Mouse (Mus musculus) limb, embryonic 14.5 days (tissue): ENCODE measurements around the gene Rpl7l1. TPM values are rescaled to one million over a fixed set of nuclear protein-coding genes. Genes with fewer than 3 reads are reported as not detected.

Experiments used
- ATAC-seq: fragments of 200-750 bp; cut with Nextera tagmentation; 2 replicates; pipeline ENCODE4 v1.8.0; 2017; ENCODE audit warnings: low read depth, moderate number of reproducible peaks, moderate TSS enrichment; ENCODE audit not compliant: low FRiP score
- DNase-seq: peaks from one replicate; pipeline ENCODE4 v3.0.0-alpha.2; 2015; ENCODE audit warnings: low spot score
- H3K27ac ChIP-seq: fragments of 300-500 bp; sonication (generic); replicated peaks from 2 replicates; pipeline ENCODE4 v1.5.1; 2014; ENCODE audit warnings: low read depth, mild to moderate bottlenecking, low read length, moderate library complexity, mixed read lengths
- H3K27me3 ChIP-seq: fragments of 300-500 bp; sonication (generic); 2 replicates; pipeline ENCODE4 v1.6.1; 2014; ENCODE audit warnings: low read length, mixed read lengths; ENCODE audit not compliant: control insufficient read depth, insufficient read depth
- H3K36me3 ChIP-seq: fragments of 300-500 bp; sonication (generic); 2 replicates; pipeline ENCODE4 v1.6.1; 2014; ENCODE audit warnings: mild to moderate bottlenecking, low read length, moderate library complexity, mixed read lengths; ENCODE audit not compliant: control insufficient read depth, insufficient read depth
- H3K4me1 ChIP-seq: fragments of 300-500 bp; sonication (generic); 2 replicates; pipeline ENCODE4 v1.6.1; 2014; ENCODE audit warnings: antibody characterized with exemption, low read length, mixed read lengths; ENCODE audit not compliant: control insufficient read depth, insufficient read depth
- H3K4me2 ChIP-seq: fragments of 300-500 bp; sonication (generic); replicated peaks from 2 replicates; pipeline ENCODE4 v1.6.1; 2014; ENCODE audit warnings: low read depth, mild to moderate bottlenecking, low read length, moderate library complexity; ENCODE audit not compliant: severe bottlenecking
- H3K4me3 ChIP-seq: fragments of 300-500 bp; sonication (generic); replicated peaks from 2 replicates; pipeline ENCODE4 v1.5.1; 2014; ENCODE audit warnings: low read length
- H3K9ac ChIP-seq: fragments of 300-500 bp; sonication (generic); 2 replicates; pipeline ENCODE4 v1.6.1; 2014; ENCODE audit warnings: mild to moderate bottlenecking, low read depth, low read length, moderate library complexity; ENCODE audit not compliant: severe bottlenecking
- H3K9me3 ChIP-seq: fragments of 300-500 bp; sonication (generic); 2 replicates; pipeline ENCODE4 v1.6.1; 2016; ENCODE audit warnings: low read length; ENCODE audit not compliant: control insufficient read depth
- POLR2A ChIP-seq: fragments of 200-500 bp; IDR thresholded peaks from 2 replicates; pipeline ENCODE4 v1.8.0; 2012; ENCODE audit warnings: inconsistent platforms, mild to moderate bottlenecking, moderate library complexity, borderline replicate concordance; ENCODE audit not compliant: insufficient read depth, insufficient read length; ENCODE audit errors: extremely low read depth
- WGBS: fragments of 180-500 bp; shearing (Covaris S2); extraction: QIAGEN DNeasy Blood & Tissue Kit; methylation state at CpG from one replicate; pipeline ENCODE4 v1.1.7; 2014; 5-methylcytosine and 5-hydroxymethylcytosine counted together
- polyA plus RNA-seq, 2 experiments: library from polyadenylated mRNA; depleted of rRNA in 1 of 2; stranded (reverse) in 1 of 2; unstranded in 1 of 2; fragments of >200 nt; fragmentation: Nextera tagmentation in 1 of 2; extraction: Ambion mirVana in 1 of 2; gene quantifications; 2 replicates each; pipeline versions ENCODE4 v1.2.1 to v1.2.3; 2012 to 2014

The Rpl7l1 gene
- polyA plus RNA-seq, 2 experiments: 101 to 126 TPM

GRCm38 (mm10) chr17:46727271-46727670 is 55.2 kb downstream of the Rpl7l1 start:
- Histone ChIP-seq H3K9me3 (no peaks in the 10 kb centered on the region), H3K36me3 (peaks cover 39% of the 10 kb centered on the region), H3K9ac (no peak overlapping the region), H3K27me3 (no peaks in the 10 kb centered on the region), H3K4me3 (no peak overlapping the region), H3K27ac (no peak overlapping the region), H3K4me2 (no peak overlapping the region), H3K4me1 (no peaks in the 10 kb centered on the region)
- 88% methylated on average over 11 of the region's 11 CpGs for WGBS
- DNase-seq (no peak), ATAC-seq (no peak)
- TF ChIP-seq POLR2A: no peak

- no peak for DNase-seq
- no peak for ATAC-seq
- Histone ChIP-seq H3K4me2 (no peak overlapping the region), H3K27me3 (no peaks in the 10 kb centered on the region), H3K9me3 (no peaks in the 10 kb centered on the region), H3K27ac (no peak overlapping the region), H3K4me1 (no peaks in the 10 kb centered on the region), H3K36me3 (peaks cover 51% of the 10 kb centered on the region), H3K4me3 (no peak overlapping the region), H3K9ac (no peak overlapping the region)
- no peak for TF ChIP-seq POLR2A
- 90% methylated on average over 26 of the region's 26 CpGs for WGBS
Observed at GRCm38 (mm10) chr17:46725731-46726645, 56.5 kb downstream of the Rpl7l1 start.

- H3K9me3 ChIP-seq: no peaks in the 10 kb centered on the region
- H3K27me3 ChIP-seq: no peaks in the 10 kb centered on the region
- peaks cover 58% of the 10 kb centered on the region for H3K36me3 ChIP-seq
- ATAC-seq: no peak
- no peaks in the 10 kb centered on the region for H3K4me1 ChIP-seq
- no peak for TF ChIP-seq POLR2A
- H3K9ac ChIP-seq: no peak overlapping the region
- no peak overlapping the region for H3K4me3 ChIP-seq
- no peak overlapping the region for H3K4me2 ChIP-seq
- no peak overlapping the region for H3K27ac ChIP-seq
- no peak for DNase-seq
- WGBS: 47% methylated on average over 9 of the region's 9 CpGs
Observed at GRCm38 (mm10) chr17:46725273-46725672, 57.2 kb downstream of the Rpl7l1 start.

- TF ChIP-seq POLR2A: no peak
- Histone ChIP-seq H3K9me3 (no peaks in the 10 kb centered on the region), H3K4me2 (no peak overlapping the region), H3K4me3 (no peak overlapping the region), H3K4me1 (no peaks in the 10 kb centered on the region), H3K27ac (no peak overlapping the region), H3K27me3 (no peaks in the 10 kb centered on the region), H3K36me3 (peaks cover 59% of the 10 kb centered on the region), H3K9ac (no peak overlapping the region)
- no peak for DNase-seq
- WGBS: 88% methylated on average over 14 of the region's 20 CpGs
- ATAC-seq: no peak
Observed at GRCm38 (mm10) chr17:46724477-46725084, 57.9 kb downstream of the Rpl7l1 start.

Other genes starting within 250 kb of the Rpl7l1 start
- 21.1 and 25.3 TPM in 2 replicates for gene Cul9, start 236.3 kb downstream of the Rpl7l1 start, polyA plus RNA-seq (2012; rRNA removed)
- gene Cul9, start 236.3 kb downstream of the Rpl7l1 start, polyA plus RNA-seq (2014; fragmentation: Nextera tagmentation; extraction: Ambion mirVana): 6.9 and 8.2 TPM in 2 replicates
- gene Srf, start 226.5 kb downstream of the Rpl7l1 start, polyA plus RNA-seq (2012; rRNA removed): 87.2 and 129 TPM in 2 replicates
- gene Srf, start 226.5 kb downstream of the Rpl7l1 start, polyA plus RNA-seq (2014; fragmentation: Nextera tagmentation; extraction: Ambion mirVana): 9.6 and 10.2 TPM in 2 replicates
- 89.4 and 116 TPM in 2 replicates for gene Ptk7, start 153.2 kb downstream of the Rpl7l1 start, polyA plus RNA-seq (2012; rRNA removed)
- 73.8 and 84.6 TPM in 2 replicates for gene Ptk7, start 153.2 kb downstream of the Rpl7l1 start, polyA plus RNA-seq (2014; fragmentation: Nextera tagmentation; extraction: Ambion mirVana)
- gene Klc4, start 136.7 kb downstream of the Rpl7l1 start, polyA plus RNA-seq (2012; rRNA removed): 19.5 and 20.4 TPM in 2 replicates
- 19.3 and 21.5 TPM in 2 replicates for gene Klc4, start 136.7 kb downstream of the Rpl7l1 start, polyA plus RNA-seq (2014; fragmentation: Nextera tagmentation; extraction: Ambion mirVana)
- 68.0 and 91.1 TPM in 2 replicates for gene Mrpl2, start 136.4 kb downstream of the Rpl7l1 start, polyA plus RNA-seq (2012; rRNA removed)
- 103 and 113 TPM in 2 replicates for gene Mrpl2, start 136.4 kb downstream of the Rpl7l1 start, polyA plus RNA-seq (2014; fragmentation: Nextera tagmentation; extraction: Ambion mirVana)
- 135 and 149 TPM in 2 replicates for gene Cul7, start 132.3 kb downstream of the Rpl7l1 start, polyA plus RNA-seq (2012; rRNA removed)
- gene Cul7, start 132.3 kb downstream of the Rpl7l1 start, polyA plus RNA-seq (2014; fragmentation: Nextera tagmentation; extraction: Ambion mirVana): 52.6 and 58.2 TPM in 2 replicates
- 47.2 and 48.5 TPM in 2 replicates for gene Rrp36, start 108.3 kb downstream of the Rpl7l1 start, polyA plus RNA-seq (2012; rRNA removed)
- gene Rrp36, start 108.3 kb downstream of the Rpl7l1 start, polyA plus RNA-seq (2014; fragmentation: Nextera tagmentation; extraction: Ambion mirVana): 36.8 and 52.4 TPM in 2 replicates
- 75.2 and 97.9 TPM in 2 replicates for gene Mea1, start 103.9 kb downstream of the Rpl7l1 start, polyA plus RNA-seq (2012; rRNA removed)
- 155 and 156 TPM in 2 replicates for gene Mea1, start 103.9 kb downstream of the Rpl7l1 start, polyA plus RNA-seq (2014; fragmentation: Nextera tagmentation; extraction: Ambion mirVana)
- 137 and 172 TPM in 2 replicates for gene Klhdc3, start 101.8 kb downstream of the Rpl7l1 start, polyA plus RNA-seq (2012; rRNA removed)
- 122 and 128 TPM in 2 replicates for gene Klhdc3, start 101.8 kb downstream of the Rpl7l1 start, polyA plus RNA-seq (2014; fragmentation: Nextera tagmentation; extraction: Ambion mirVana)
- 115 and 119 TPM in 2 replicates for gene Ppp2r5d, start 77.6 kb downstream of the Rpl7l1 start, polyA plus RNA-seq (2012; rRNA removed)
- 83.2 and 88.7 TPM in 2 replicates for gene Ppp2r5d, start 77.6 kb downstream of the Rpl7l1 start, polyA plus RNA-seq (2014; fragmentation: Nextera tagmentation; extraction: Ambion mirVana)
- gene Pex6, start 71.2 kb downstream of the Rpl7l1 start, polyA plus RNA-seq (2012; rRNA removed): 56.4 and 77.8 TPM in 2 replicates
- 24.2 and 32.2 TPM in 2 replicates for gene Pex6, start 71.2 kb downstream of the Rpl7l1 start, polyA plus RNA-seq (2014; fragmentation: Nextera tagmentation; extraction: Ambion mirVana)
- 0.77 and 1.1 TPM in 2 replicates for gene Gnmt, start 53.5 kb downstream of the Rpl7l1 start, polyA plus RNA-seq (2012; rRNA removed)
- gene Gnmt, start 53.5 kb downstream of the Rpl7l1 start, polyA plus RNA-seq (2014; fragmentation: Nextera tagmentation; extraction: Ambion mirVana): 0.46 and 0.78 TPM in 2 replicates
- gene Cnpy3, start 30.5 kb downstream of the Rpl7l1 start, polyA plus RNA-seq (2012; rRNA removed): 67.3 and 68.2 TPM in 2 replicates
- gene Cnpy3, start 30.5 kb downstream of the Rpl7l1 start, polyA plus RNA-seq (2014; fragmentation: Nextera tagmentation; extraction: Ambion mirVana): 64.0 and 69.3 TPM in 2 replicates
- gene Ptcra, start 19.0 kb downstream of the Rpl7l1 start, polyA plus RNA-seq (2012; rRNA removed): 0.20 and 0.30 TPM in 2 replicates
- gene Ptcra, start 19.0 kb downstream of the Rpl7l1 start, polyA plus RNA-seq (2014; fragmentation: Nextera tagmentation; extraction: Ambion mirVana): 0.19 and 0.57 TPM in 2 replicates
- 85.4 and 110 TPM in 2 replicates for gene 2310039H08Rik, start 10.0 kb downstream of the Rpl7l1 start, polyA plus RNA-seq (2012; rRNA removed)
- 82.7 and 106 TPM in 2 replicates for gene 2310039H08Rik, start 10.0 kb downstream of the Rpl7l1 start, polyA plus RNA-seq (2014; fragmentation: Nextera tagmentation; extraction: Ambion mirVana)
- gene Bicral, start 75.8 kb upstream of the Rpl7l1 start, polyA plus RNA-seq (2012; rRNA removed): 17.2 and 17.7 TPM in 2 replicates
- gene Bicral, start 75.8 kb upstream of the Rpl7l1 start, polyA plus RNA-seq (2014; fragmentation: Nextera tagmentation; extraction: Ambion mirVana): 5.4 and 8.2 TPM in 2 replicates
- gene Tbcc, start 108.0 kb upstream of the Rpl7l1 start, polyA plus RNA-seq (2012; rRNA removed): 27.8 and 28.9 TPM in 2 replicates
- 63.3 and 66.5 TPM in 2 replicates for gene Tbcc, start 108.0 kb upstream of the Rpl7l1 start, polyA plus RNA-seq (2014; fragmentation: Nextera tagmentation; extraction: Ambion mirVana)
- gene Prph2, start 127.8 kb upstream of the Rpl7l1 start, polyA plus RNA-seq (2012; rRNA removed): not detected in 2 replicates
- gene Prph2, start 127.8 kb upstream of the Rpl7l1 start, polyA plus RNA-seq (2014; fragmentation: Nextera tagmentation; extraction: Ambion mirVana): 0.07 TPM in 1 of 2 replicates, not detected in the other
- gene Ubr2, start 227.9 kb upstream of the Rpl7l1 start, polyA plus RNA-seq (2012; rRNA removed): 35.7 and 36.1 TPM in 2 replicates
- 23.3 and 25.2 TPM in 2 replicates for gene Ubr2, start 227.9 kb upstream of the Rpl7l1 start, polyA plus RNA-seq (2014; fragmentation: Nextera tagmentation; extraction: Ambion mirVana)